Comparison of ENCODE assay signal across 17 mouse cellular contexts in the genomic region with DNA sequence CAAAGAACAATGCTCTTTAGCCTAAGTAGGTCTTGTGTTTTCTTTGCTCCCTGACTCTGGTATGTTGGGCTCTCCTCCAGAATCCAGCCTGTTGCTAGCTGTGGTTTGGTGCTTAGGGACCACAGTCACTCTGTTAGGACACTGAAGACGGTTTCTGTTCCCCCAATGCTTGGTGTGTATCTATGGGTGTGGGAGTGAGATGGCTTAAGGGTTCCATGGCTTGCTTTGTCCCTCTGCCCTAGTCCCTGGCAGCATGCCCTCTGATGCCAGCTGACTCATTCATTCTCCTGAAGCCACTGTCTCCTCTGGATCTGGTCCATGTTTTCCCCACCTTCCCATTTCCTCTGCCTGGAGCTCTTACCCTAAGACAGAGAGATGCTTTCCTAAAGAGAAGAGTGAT. TPM values are rescaled to one million over a fixed set of nuclear protein-coding genes. Genes with fewer than 3 reads are reported as not detected.
"Had no signal": no experiment of that assay in that cellular context is flagged by ENCODE, and none has a peak within 500 bp of the region (broad histone marks: within the 10 kb centered on the region; RNA-seq: fewer than 3 reads in every experiment).

No protein-coding gene starts in this region.

- H3K9me3 ChIP-seq: limb, embryonic 13.5 days; midbrain, embryonic 12.5 days had no signal

- ATAC-seq: midbrain, embryonic 16.5 days had no signal

- H3K9ac ChIP-seq: limb, embryonic 13.5 days; liver, embryonic 14.5 days; midbrain, embryonic 12.5 days had no signal

- H3K27ac ChIP-seq: kidney, postnatal 0 days; limb, embryonic 13.5 days; liver, embryonic 14.5 days; midbrain, embryonic 12.5 days had no signal

- H3K27me3 ChIP-seq: limb, embryonic 13.5 days; midbrain, embryonic 12.5 days had no signal

- H3K36me3 ChIP-seq: limb, embryonic 13.5 days; midbrain, embryonic 12.5 days had no signal

- H3K4me3 ChIP-seq: limb, embryonic 13.5 days; midbrain, embryonic 12.5 days had no signal

- H3K4me1 ChIP-seq: limb, embryonic 13.5 days; midbrain, embryonic 12.5 days had no signal

- H3K4me2 ChIP-seq: limb, embryonic 13.5 days; midbrain, embryonic 12.5 days had no signal

- DNase-seq: kidney, adult 9 months; kidney, postnatal 36 days; layer of hippocampus, adult 9-11 months; layer of hippocampus, postnatal 36 days; right cerebral cortex, postnatal 14 days; thymus, postnatal 4 days had no signal

RNA-seq across cellular contexts. Expression of a gene that starts 24.8 kb away (rescaled TPM):
- total RNA-seq: layer of hippocampus, postnatal 36 days; left cerebral cortex, postnatal 36 days; liver, adult 2 months had no signal
- polyA plus RNA-seq: liver, adult 2 months; liver, embryonic 14.5 days; midbrain, embryonic 12.5 days; spleen, adult 2 months had no signal

RNA-seq across cellular contexts. Expression of a gene that starts 40.2 kb away (rescaled TPM):
- total RNA-seq: layer of hippocampus, adult 18-20 months; layer of hippocampus, postnatal 36 days; left cerebral cortex, postnatal 36 days; megakaryocyte-erythroid progenitor cell, adult 5-6 weeks had no signal
- polyA plus RNA-seq: kidney, postnatal 0 days; limb, embryonic 13.5 days; midbrain, embryonic 12.5 days; midbrain, embryonic 16.5 days; neural tube, embryonic 14.5 days; spleen, adult 2 months had no signal
